Mouse (Mus musculus): ENCODE results near the gene Slc25a29. TPM values are rescaled to one million over a fixed set of nuclear protein-coding genes. Genes with fewer than 3 reads are reported as not detected.
A peak's percentile ranks its signal among the peaks of the same experiment; 100 is the strongest.
"Not testable (repeated sequence)": the region's sequence is repeated elsewhere in the genome, so short reads cannot be mapped to it uniquely, and the experiment has no call there.

Slc25a29 gene
- polyA plus RNA-seq, 1 experiment: 19.7 TPM

GRCm38 (mm10) chr12:108855081-108855480 is 19.4 kb upstream of the Slc25a29 start:
- TF ChIP-seq CTCF (IDR thresholded peaks at IDR 0.05; ENCODE audit: borderline replicate concordance, extremely low read depth, insufficient read depth, insufficient read length) (no peak), POLR2A (IDR thresholded peaks at IDR 0.05; ENCODE audit: borderline replicate concordance, extremely low read depth, insufficient read depth, insufficient read length, poor library complexity, severe bottlenecking) (no peak)
- DNase-seq (ENCODE audit: low read depth): no peak

GRCm38 (mm10) chr12:108852822-108853221 is 17.1 kb upstream of the Slc25a29 start:
- no peak for DNase-seq (ENCODE audit: low read depth)
- no peak for TF ChIP-seq POLR2A (IDR thresholded peaks at IDR 0.05; ENCODE audit: borderline replicate concordance, extremely low read depth, insufficient read depth, insufficient read length, poor library complexity, severe bottlenecking)
- no peak for TF ChIP-seq CTCF (IDR thresholded peaks at IDR 0.05; ENCODE audit: borderline replicate concordance, extremely low read depth, insufficient read depth, insufficient read length)

- DNase-seq (ENCODE audit: low read depth): no peak
- TF ChIP-seq POLR2A (IDR thresholded peaks at IDR 0.05; ENCODE audit: borderline replicate concordance, extremely low read depth, insufficient read depth, insufficient read length, poor library complexity, severe bottlenecking) (no peak), CTCF (IDR thresholded peaks at IDR 0.05; ENCODE audit: borderline replicate concordance, extremely low read depth, insufficient read depth, insufficient read length) (no peak)
These were observed 15.2 kb upstream of the Slc25a29 start for GRCm38 (mm10) chr12:108850886-108851285.

GRCm38 (mm10) chr12:108850129-108850528 is 14.4 kb upstream of the Slc25a29 start:
- DNase-seq (ENCODE audit: low read depth): no peak

GRCm38 (mm10) chr12:108849488-108850022 is 13.9 kb upstream of the Slc25a29 start:
- TF ChIP-seq CTCF (IDR thresholded peaks at IDR 0.05; ENCODE audit: borderline replicate concordance, extremely low read depth, insufficient read depth, insufficient read length): no peak
- no peak for TF ChIP-seq POLR2A (IDR thresholded peaks at IDR 0.05; ENCODE audit: borderline replicate concordance, extremely low read depth, insufficient read depth, insufficient read length, poor library complexity, severe bottlenecking)
- DNase-seq (ENCODE audit: low read depth): no peak

More at GRCm38 (mm10) chr12:108850129-108850528, 14.4 kb upstream of the Slc25a29 start:
- TF ChIP-seq CTCF (IDR thresholded peaks at IDR 0.05; ENCODE audit: borderline replicate concordance, extremely low read depth, insufficient read depth, insufficient read length): no peak
- no peak for TF ChIP-seq POLR2A (IDR thresholded peaks at IDR 0.05; ENCODE audit: borderline replicate concordance, extremely low read depth, insufficient read depth, insufficient read length, poor library complexity, severe bottlenecking)

GRCm38 (mm10) chr12:108848033-108848432 is 12.3 kb upstream of the Slc25a29 start:
- not testable (repeated sequence) for DNase-seq (ENCODE audit: low read depth)

- TF ChIP-seq POLR2A (IDR thresholded peaks at IDR 0.05; ENCODE audit: borderline replicate concordance, extremely low read depth, insufficient read depth, insufficient read length, poor library complexity, severe bottlenecking): no peak
- no peak for TF ChIP-seq CTCF (IDR thresholded peaks at IDR 0.05; ENCODE audit: borderline replicate concordance, extremely low read depth, insufficient read depth, insufficient read length)
- DNase-seq (ENCODE audit: low read depth): no peak
These were observed 7.0 kb upstream of the Slc25a29 start for GRCm38 (mm10) chr12:108842663-108843062.

GRCm38 (mm10) chr12:108841181-108841580 is 5.5 kb upstream of the Slc25a29 start:
- peak; percentile 20 for DNase-seq (ENCODE audit: low read depth)
- TF ChIP-seq POLR2A (IDR thresholded peaks at IDR 0.05; ENCODE audit: borderline replicate concordance, extremely low read depth, insufficient read depth, insufficient read length, poor library complexity, severe bottlenecking): no peak
- TF ChIP-seq CTCF (IDR thresholded peaks at IDR 0.05; ENCODE audit: borderline replicate concordance, extremely low read depth, insufficient read depth, insufficient read length): no peak

- TF ChIP-seq POLR2A (IDR thresholded peaks at IDR 0.05; ENCODE audit: borderline replicate concordance, extremely low read depth, insufficient read depth, insufficient read length, poor library complexity, severe bottlenecking) (no peak), CTCF (IDR thresholded peaks at IDR 0.05; ENCODE audit: borderline replicate concordance, extremely low read depth, insufficient read depth, insufficient read length) (no peak)
- no peak for DNase-seq (ENCODE audit: low read depth)
These were observed 1.0 kb upstream of the Slc25a29 start for GRCm38 (mm10) chr12:108836722-108837121.

- TF ChIP-seq CTCF (IDR thresholded peaks at IDR 0.05; ENCODE audit: borderline replicate concordance, extremely low read depth, insufficient read depth, insufficient read length) (no peak), POLR2A (IDR thresholded peaks at IDR 0.05; ENCODE audit: borderline replicate concordance, extremely low read depth, insufficient read depth, insufficient read length, poor library complexity, severe bottlenecking) (no peak)
- no peak for DNase-seq (ENCODE audit: low read depth)
These were observed 359 bp downstream of the Slc25a29 start for GRCm38 (mm10) chr12:108835208-108835839.

GRCm38 (mm10) chr12:108834786-108835185 is 897 bp downstream of the Slc25a29 start:
- DNase-seq (ENCODE audit: low read depth): no peak
- TF ChIP-seq POLR2A (IDR thresholded peaks at IDR 0.05; ENCODE audit: borderline replicate concordance, extremely low read depth, insufficient read depth, insufficient read length, poor library complexity, severe bottlenecking) (no peak), CTCF (IDR thresholded peaks at IDR 0.05; ENCODE audit: borderline replicate concordance, extremely low read depth, insufficient read depth, insufficient read length) (no peak)

- TF ChIP-seq POLR2A (IDR thresholded peaks at IDR 0.05; ENCODE audit: borderline replicate concordance, extremely low read depth, insufficient read depth, insufficient read length, poor library complexity, severe bottlenecking) (no peak), CTCF (IDR thresholded peaks at IDR 0.05; ENCODE audit: borderline replicate concordance, extremely low read depth, insufficient read depth, insufficient read length) (no peak)
- no peak for DNase-seq (ENCODE audit: low read depth)
These were observed 1.3 kb downstream of the Slc25a29 start for GRCm38 (mm10) chr12:108834337-108834736.

Data from brain, embryonic 14.5 days (tissue).